Mouse (Mus musculus): ENCODE data around the gene Cyp2d9. TPM values are rescaled to one million over a fixed set of nuclear protein-coding genes. Genes with fewer than 3 reads are reported as not detected.
"Not testable (repeated sequence)": the region's sequence is repeated elsewhere in the genome, so short reads cannot be mapped to it uniquely, and the experiment has no call there.

Gene Cyp2d9
- total and polyA plus RNA-seq, 2 experiments from 2014 or later, result not detected

DNA sequence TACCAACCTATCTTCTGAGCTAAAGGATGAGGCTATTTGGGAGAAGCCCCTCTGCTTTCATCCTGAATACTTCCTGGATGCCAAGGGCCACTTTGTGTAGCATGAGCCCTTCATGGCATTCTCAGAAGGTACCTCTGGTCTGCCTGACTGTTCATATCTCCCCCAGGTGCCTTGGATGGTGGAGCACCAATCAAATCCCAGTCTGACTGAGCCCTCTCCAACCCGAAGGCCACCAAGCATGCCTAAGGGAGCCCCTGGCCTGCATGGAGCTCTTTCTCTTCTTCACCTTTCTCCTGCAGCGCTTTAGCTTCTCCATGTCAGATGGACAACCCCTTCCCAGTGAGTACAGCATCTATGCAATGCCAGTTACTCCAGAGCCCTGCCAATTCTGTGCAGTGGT lies 31.5 kb downstream of the Cyp2d9 start:
- 82% methylated on average over 2 of the region's 2 CpGs for WGBS
- Histone ChIP-seq H3K27me3 (ENCODE audit: insufficient read depth, low read length) (no peaks in the 10 kb centered on the region), H3K4me1 (ENCODE audit: insufficient read depth, low read length) (no peaks in the 10 kb centered on the region), H3K9ac (replicated peaks; ENCODE audit: low read length) (no peak overlapping the region), H3K4me2 (ENCODE audit: low read depth, low read length) (no peak overlapping the region), H3K27ac (no peak overlapping the region), H3K4me3 (ENCODE audit: low read length) (no peak overlapping the region), H3K9me3 (ENCODE audit: low read length) (no peaks in the 10 kb centered on the region), H3K36me3 (ENCODE audit: insufficient read depth, low read length) (no peaks in the 10 kb centered on the region)
- ATAC-seq, result no peak
- no peak for TF ChIP-seq CTCF (IDR thresholded peaks at IDR 0.05; ENCODE audit: low read depth)
- no peak for DNase-seq (ENCODE audit: low spot score)

DNA sequence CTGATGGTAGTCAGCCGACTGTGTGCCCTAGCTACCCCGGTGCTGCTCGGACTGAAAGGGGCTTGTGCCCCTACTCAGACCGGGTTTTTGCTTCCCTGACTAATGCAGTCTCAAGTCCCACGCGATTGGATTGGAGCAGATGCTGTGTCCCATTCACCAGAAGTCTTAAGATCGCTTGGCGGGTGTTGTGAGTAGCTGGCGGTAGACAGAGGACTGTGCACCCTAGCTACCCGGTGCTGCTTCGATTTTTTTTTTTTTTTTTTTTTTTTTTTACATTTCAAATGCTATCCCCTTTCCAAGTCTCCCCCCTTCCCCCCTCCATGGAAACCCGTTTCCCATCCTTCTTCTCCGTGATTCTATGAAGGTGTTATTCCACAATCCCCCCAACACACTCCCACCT lies 61.0 kb downstream of the Cyp2d9 start:
- H3K9ac ChIP-seq (replicated peaks; ENCODE audit: low read length); H3K4me3 ChIP-seq (ENCODE audit: low read length); H3K4me1 ChIP-seq (ENCODE audit: insufficient read depth, low read length); H3K4me2 ChIP-seq (ENCODE audit: low read depth, low read length); DNase-seq (ENCODE audit: low spot score); ATAC-seq; H3K27me3 ChIP-seq (ENCODE audit: insufficient read depth, low read length); H3K27ac ChIP-seq; H3K9me3 ChIP-seq (ENCODE audit: low read length); H3K36me3 ChIP-seq (ENCODE audit: insufficient read depth, low read length): not testable (repeated sequence)
- whole genome bisulfite sequencing, result 77% methylated on average over 13 of the region's 13 CpGs

Small RNA genes lying within 50 kb of the gene (microRNA-seq; reads per million reads assigned to microRNA genes)
- gene Gm25990, result 0 to 0.36 reads per million in 2 experiments
- 0 reads per million in 2 experiments for gene Gm27331
- 0 reads per million in 2 experiments for gene Gm27622
- gene Gm27825, result 0 reads per million in 2 experiments
- 0 reads per million in 2 experiments for gene Mir7684

Other genes with a start within 250 kb of the Cyp2d9 start
- gene Shisa8, start 220.6 kb upstream of the Cyp2d9 start, total RNA-seq (2014; rRNA removed), result 34.7 and 36.0 TPM in 2 replicates
- 7.5 and 9.2 TPM in 2 replicates for gene Shisa8, start 220.6 kb upstream of the Cyp2d9 start, polyA plus RNA-seq (2015; fragmentation: Nextera tagmentation; extraction: Ambion mirVana)
- 0.29 and 5.6 TPM in 2 replicates for gene Tnfrsf13c, start 209.1 kb upstream of the Cyp2d9 start, total RNA-seq (2014; rRNA removed)
- gene Tnfrsf13c, start 209.1 kb upstream of the Cyp2d9 start, polyA plus RNA-seq (2015; fragmentation: Nextera tagmentation; extraction: Ambion mirVana), result 0.34 and 0.42 TPM in 2 replicates
- gene Cenpm, start 188.7 kb upstream of the Cyp2d9 start, total RNA-seq (2014; rRNA removed), result 15.0 and 16.2 TPM in 2 replicates
- gene Cenpm, start 188.7 kb upstream of the Cyp2d9 start, polyA plus RNA-seq (2015; fragmentation: Nextera tagmentation; extraction: Ambion mirVana), result 23.0 and 27.6 TPM in 2 replicates
- 116 and 127 TPM in 2 replicates for gene 1500009C09Rik, start 181.0 kb upstream of the Cyp2d9 start, total RNA-seq (2014; rRNA removed)
- gene 1500009C09Rik, start 181.0 kb upstream of the Cyp2d9 start, polyA plus RNA-seq (2015; fragmentation: Nextera tagmentation; extraction: Ambion mirVana), result 12.5 and 13.9 TPM in 2 replicates
- 393 and 404 TPM in 2 replicates for gene Sept3, start 158.5 kb upstream of the Cyp2d9 start, total RNA-seq (2014; rRNA removed)
- gene Sept3, start 158.5 kb upstream of the Cyp2d9 start, polyA plus RNA-seq (2015; fragmentation: Nextera tagmentation; extraction: Ambion mirVana), result 299 and 320 TPM in 2 replicates
- gene Wbp2nl, start 134.5 kb upstream of the Cyp2d9 start, total RNA-seq (2014; rRNA removed), result 1.4 TPM in 1 of 2 replicates, not detected in the other
- 0.36 TPM in 1 of 2 replicates, not detected in the other for gene Wbp2nl, start 134.5 kb upstream of the Cyp2d9 start, polyA plus RNA-seq (2015; fragmentation: Nextera tagmentation; extraction: Ambion mirVana)
- gene Naga, start 94.5 kb upstream of the Cyp2d9 start, total RNA-seq (2014; rRNA removed), result 41.6 and 51.1 TPM in 2 replicates
- gene Naga, start 94.5 kb upstream of the Cyp2d9 start, polyA plus RNA-seq (2015; fragmentation: Nextera tagmentation; extraction: Ambion mirVana), result 36.9 and 37.2 TPM in 2 replicates
- gene Pheta2, start 94.5 kb upstream of the Cyp2d9 start, total RNA-seq (2014; rRNA removed), result 0.93 and 1.2 TPM in 2 replicates
- 1.3 and 1.4 TPM in 2 replicates for gene Pheta2, start 94.5 kb upstream of the Cyp2d9 start, polyA plus RNA-seq (2015; fragmentation: Nextera tagmentation; extraction: Ambion mirVana)
- gene Smdt1, start 94.5 kb upstream of the Cyp2d9 start, total RNA-seq (2014; rRNA removed), result 288 and 293 TPM in 2 replicates
- 392 and 401 TPM in 2 replicates for gene Smdt1, start 94.5 kb upstream of the Cyp2d9 start, polyA plus RNA-seq (2015; fragmentation: Nextera tagmentation; extraction: Ambion mirVana)
- gene Ndufa6, start 79.1 kb upstream of the Cyp2d9 start, total RNA-seq (2014; rRNA removed), result 194 and 224 TPM in 2 replicates
- 511 and 516 TPM in 2 replicates for gene Ndufa6, start 79.1 kb upstream of the Cyp2d9 start, polyA plus RNA-seq (2015; fragmentation: Nextera tagmentation; extraction: Ambion mirVana)
- 3.6 and 6.1 TPM in 2 replicates for gene Cyp2d22, start 53.2 kb upstream of the Cyp2d9 start, total RNA-seq (2014; rRNA removed)
- gene Cyp2d22, start 53.2 kb upstream of the Cyp2d9 start, polyA plus RNA-seq (2015; fragmentation: Nextera tagmentation; extraction: Ambion mirVana), result 3.7 and 5.1 TPM in 2 replicates
- not detected in 2 replicates for gene Cyp2d11, start 39.4 kb upstream of the Cyp2d9 start, total RNA-seq (2014; rRNA removed)
- not detected in 2 replicates for gene Cyp2d11, start 39.4 kb upstream of the Cyp2d9 start, polyA plus RNA-seq (2015; fragmentation: Nextera tagmentation; extraction: Ambion mirVana)
- not detected in 2 replicates for gene Cyp2d10, start 26.2 kb upstream of the Cyp2d9 start, total RNA-seq (2014; rRNA removed)
- not detected in 2 replicates for gene Cyp2d10, start 26.2 kb upstream of the Cyp2d9 start, polyA plus RNA-seq (2015; fragmentation: Nextera tagmentation; extraction: Ambion mirVana)
- gene Cyp2d12, start 121.6 kb downstream of the Cyp2d9 start, total RNA-seq (2014; rRNA removed), result not detected in 2 replicates
- gene Cyp2d12, start 121.6 kb downstream of the Cyp2d9 start, polyA plus RNA-seq (2015; fragmentation: Nextera tagmentation; extraction: Ambion mirVana), result not detected in 2 replicates
- not detected in 2 replicates for gene Cyp2d34, start 187.5 kb downstream of the Cyp2d9 start, total RNA-seq (2014; rRNA removed)
- gene Cyp2d34, start 187.5 kb downstream of the Cyp2d9 start, polyA plus RNA-seq (2015; fragmentation: Nextera tagmentation; extraction: Ambion mirVana), result not detected in 2 replicates

Data from hindbrain, postnatal 0 days (tissue).